Mouse (Mus musculus): ENCODE measurements around the gene Scaper. TPM values are rescaled to one million over a fixed set of nuclear protein-coding genes. Genes with fewer than 3 reads are reported as not detected.
A peak's percentile ranks its signal among the peaks of the same experiment; 100 is the strongest.

Scaper gene
- 12.3 and 14.0 TPM in 2 replicates for polyA plus RNA-seq (2015; fragmentation: Nextera tagmentation; extraction: Ambion mirVana)

GRCm38 (mm10) chr9:55937664-55938617 is at the start of gene Scaper:
Gene Scaper, minus strand, starts transcription at chr9:55938119.
- no peaks in the 10 kb centered on the region for H3K9me3 ChIP-seq (replicated peaks)
- no peaks in the 10 kb centered on the region for H3K27me3 ChIP-seq
- H3K4me3 ChIP-seq (replicated peaks) = peak within 1 kb of the TSS; percentile 88
- H3K36me3 ChIP-seq = no peaks in the 10 kb centered on the region
- H3K4me1 ChIP-seq = peaks cover 17% of the 10 kb centered on the region
- H3K4me2 ChIP-seq (replicated peaks) = peak within 1 kb of the TSS; percentile 62
- peak within 1 kb of the TSS; percentile 78 for H3K27ac ChIP-seq (replicated peaks)
- peak within 1 kb of the TSS; percentile 72 for H3K9ac ChIP-seq
- ATAC-seq (ENCODE audit: insufficient number of reproducible peaks, low FRiP score, low TSS enrichment, low read depth) = peak; percentile 96
- WGBS = under 1% methylated on average over 60 of the region's 60 CpGs

- Histone ChIP-seq H3K36me3 (peaks cover 7% of the 10 kb centered on the region), H3K9ac (no peak overlapping the region), H3K4me1 (no peaks in the 10 kb centered on the region), H3K4me2 (replicated peaks) (no peak overlapping the region), H3K27ac (replicated peaks) (no peak overlapping the region), H3K9me3 (replicated peaks) (no peaks in the 10 kb centered on the region), H3K27me3 (no peaks in the 10 kb centered on the region), H3K4me3 (replicated peaks) (no peak overlapping the region)
- WGBS = 15% methylated on average over 1 of the region's 1 CpGs
- ATAC-seq (ENCODE audit: insufficient number of reproducible peaks, low FRiP score, low TSS enrichment, low read depth) = no peak
These were observed 8.9 kb upstream of the Scaper start for GRCm38 (mm10) chr9:55946819-55947218.

- no peaks in the 10 kb centered on the region for H3K36me3 ChIP-seq
- no peak for ATAC-seq (ENCODE audit: insufficient number of reproducible peaks, low FRiP score, low TSS enrichment, low read depth)
- H3K9ac ChIP-seq = no peak overlapping the region
- no peak overlapping the region for H3K4me2 ChIP-seq (replicated peaks)
- H3K27me3 ChIP-seq = no peaks in the 10 kb centered on the region
- no peak overlapping the region for H3K4me3 ChIP-seq (replicated peaks)
- no peaks in the 10 kb centered on the region for H3K9me3 ChIP-seq (replicated peaks)
- peaks cover 17% of the 10 kb centered on the region for H3K4me1 ChIP-seq
- H3K27ac ChIP-seq (replicated peaks) = 0 out of 2 replicates have a peak overlapping the region, but pooled peaks have one; percentile 19
These were observed 3.4 kb upstream of the Scaper start for GRCm38 (mm10) chr9:55941356-55941755.

- Histone ChIP-seq H3K4me2 (replicated peaks) (peak overlapping the region; percentile 62), H3K27ac (replicated peaks) (peak overlapping the region; percentile 78; the same call in 1 of the 2 replicates), H3K4me3 (replicated peaks) (peak overlapping the region; percentile 88), H3K36me3 (no peaks in the 10 kb centered on the region), H3K27me3 (no peaks in the 10 kb centered on the region), H3K9ac (peak overlapping the region; percentile 54; the same call in 1 of the 2 replicates), H3K9me3 (replicated peaks) (no peaks in the 10 kb centered on the region), H3K4me1 (peaks cover 17% of the 10 kb centered on the region)
- 45% methylated on average over 6 of the region's 6 CpGs for WGBS
- no peak for ATAC-seq (ENCODE audit: insufficient number of reproducible peaks, low FRiP score, low TSS enrichment, low read depth)
These were observed 683 bp upstream of the Scaper start for GRCm38 (mm10) chr9:55938618-55938985.

- H3K4me2 ChIP-seq (replicated peaks) = peak overlapping the region; percentile 62
These were observed 675 bp downstream of the Scaper start for GRCm38 (mm10) chr9:55937224-55937663.

GRCm38 (mm10) chr9:55932482-55932881 is 5.4 kb downstream of the Scaper start:
- H3K4me3 ChIP-seq (replicated peaks) = no peak overlapping the region
- H3K36me3 ChIP-seq = no peaks in the 10 kb centered on the region
- no peaks in the 10 kb centered on the region for H3K9me3 ChIP-seq (replicated peaks)
- ATAC-seq (ENCODE audit: insufficient number of reproducible peaks, low FRiP score, low TSS enrichment, low read depth) = no peak
- peaks cover 6% of the 10 kb centered on the region for H3K4me1 ChIP-seq
- 65% methylated on average over 1 of the region's 1 CpGs for WGBS
- H3K9ac ChIP-seq = no peak overlapping the region
- no peaks in the 10 kb centered on the region for H3K27me3 ChIP-seq
- no peak overlapping the region for H3K4me2 ChIP-seq (replicated peaks)
- no peak overlapping the region for H3K27ac ChIP-seq (replicated peaks)

More at GRCm38 (mm10) chr9:55937224-55937663, 675 bp downstream of the Scaper start:
- Histone ChIP-seq H3K9me3 (replicated peaks) (no peaks in the 10 kb centered on the region), H3K4me1 (peaks cover 17% of the 10 kb centered on the region), H3K27me3 (no peaks in the 10 kb centered on the region), H3K27ac (replicated peaks) (peak overlapping the region; percentile 18; the same call in 1 of the 2 replicates), H3K9ac (peak overlapping the region; percentile 72; the same call in 1 of the 2 replicates), H3K36me3 (no peaks in the 10 kb centered on the region), H3K4me3 (replicated peaks) (peak overlapping the region; percentile 88)
- 25% methylated on average over 5 of the region's 5 CpGs for WGBS
- ATAC-seq (ENCODE audit: insufficient number of reproducible peaks, low FRiP score, low TSS enrichment, low read depth) = no peak

GRCm38 (mm10) chr9:55918579-55918978 is 19.3 kb downstream of the Scaper start:
- no peaks in the 10 kb centered on the region for H3K9me3 ChIP-seq (replicated peaks)
- no peak overlapping the region for H3K27ac ChIP-seq (replicated peaks)
- WGBS = 54% methylated on average over 3 of the region's 3 CpGs
- no peaks in the 10 kb centered on the region for H3K27me3 ChIP-seq
- no peak for ATAC-seq (ENCODE audit: insufficient number of reproducible peaks, low FRiP score, low TSS enrichment, low read depth)
- no peak overlapping the region for H3K4me2 ChIP-seq (replicated peaks)
- no peaks in the 10 kb centered on the region for H3K4me1 ChIP-seq
- no peak overlapping the region for H3K9ac ChIP-seq
- H3K36me3 ChIP-seq = no peaks in the 10 kb centered on the region
- no peak overlapping the region for H3K4me3 ChIP-seq (replicated peaks)

- no peak overlapping the region for H3K4me2 ChIP-seq (replicated peaks)
- no peaks in the 10 kb centered on the region for H3K4me1 ChIP-seq
- no peaks in the 10 kb centered on the region for H3K27me3 ChIP-seq
- H3K9ac ChIP-seq = no peak overlapping the region
- no peak overlapping the region for H3K4me3 ChIP-seq (replicated peaks)
- no peaks in the 10 kb centered on the region for H3K9me3 ChIP-seq (replicated peaks)
- no peak for ATAC-seq (ENCODE audit: insufficient number of reproducible peaks, low FRiP score, low TSS enrichment, low read depth)
- H3K27ac ChIP-seq (replicated peaks) = no peak overlapping the region
- H3K36me3 ChIP-seq = no peaks in the 10 kb centered on the region
These were observed 21.2 kb downstream of the Scaper start for GRCm38 (mm10) chr9:55916751-55917150.

GRCm38 (mm10) chr9:55911481-55911880 is 26.4 kb downstream of the Scaper start:
- WGBS = 93% methylated on average over 2 of the region's 2 CpGs
- H3K4me1 ChIP-seq = no peaks in the 10 kb centered on the region

GRCm38 (mm10) chr9:55902964-55903363 is 35.0 kb downstream of the Scaper start:
- ATAC-seq (ENCODE audit: insufficient number of reproducible peaks, low FRiP score, low TSS enrichment, low read depth) = no peak
- Histone ChIP-seq H3K4me3 (replicated peaks) (no peak overlapping the region), H3K4me1 (no peaks in the 10 kb centered on the region), H3K9me3 (replicated peaks) (no peaks in the 10 kb centered on the region), H3K9ac (no peak overlapping the region), H3K27ac (replicated peaks) (no peak overlapping the region), H3K27me3 (no peaks in the 10 kb centered on the region), H3K4me2 (replicated peaks) (no peak overlapping the region), H3K36me3 (no peaks in the 10 kb centered on the region)
- 84% methylated on average over 2 of the region's 2 CpGs for WGBS

More at GRCm38 (mm10) chr9:55911481-55911880, 26.4 kb downstream of the Scaper start:
- ATAC-seq (ENCODE audit: insufficient number of reproducible peaks, low FRiP score, low TSS enrichment, low read depth) = no peak
- Histone ChIP-seq H3K9ac (no peak overlapping the region), H3K36me3 (peaks cover 11% of the 10 kb centered on the region; the same call in 1 of the 2 replicates), H3K4me2 (replicated peaks) (no peak overlapping the region), H3K4me3 (replicated peaks) (no peak overlapping the region), H3K9me3 (replicated peaks) (no peaks in the 10 kb centered on the region), H3K27me3 (no peaks in the 10 kb centered on the region), H3K27ac (replicated peaks) (no peak overlapping the region)

GRCm38 (mm10) chr9:55901588-55901987 is 36.3 kb downstream of the Scaper start:
- Histone ChIP-seq H3K4me1 (no peaks in the 10 kb centered on the region), H3K9ac (no peak overlapping the region), H3K9me3 (replicated peaks) (no peaks in the 10 kb centered on the region), H3K27me3 (no peaks in the 10 kb centered on the region), H3K27ac (replicated peaks) (no peak overlapping the region), H3K36me3 (no peaks in the 10 kb centered on the region), H3K4me2 (replicated peaks) (no peak overlapping the region), H3K4me3 (replicated peaks) (no peak overlapping the region)
- ATAC-seq (ENCODE audit: insufficient number of reproducible peaks, low FRiP score, low TSS enrichment, low read depth) = no peak
- WGBS = 58% methylated on average over 3 of the region's 3 CpGs

Data from embryonic facial prominence, embryonic 15.5 days (tissue).